Mouse (Mus musculus): Measurements from ENCODE around the gene Erbin.

- TF ChIP-seq USF1 (IDR thresholded peaks at IDR 0.05; ENCODE audit: low read depth) (no peak), POLR2A (IDR thresholded peaks at IDR 0.05; ENCODE audit: insufficient read length, low read depth) (no peak), E2F4 (IDR thresholded peaks at IDR 0.05; ENCODE audit: insufficient read depth) (no peak), REST (IDR thresholded peaks at IDR 0.05; ENCODE audit: insufficient read depth, insufficient read length) (no peak)
Measured at GRCm38 (mm10) chr13:103772917-103773316, 147.4 kb downstream of the Erbin start.
